Mouse (Mus musculus) embryonic facial prominence, embryonic 10.5 days (tissue): ENCODE measurements around the gene Cela3b. TPM values are rescaled to one million over a fixed set of nuclear protein-coding genes. Genes with fewer than 3 reads are reported as not detected.

Source experiments
- DNase-seq: peaks from one replicate; pipeline ENCODE4 v3.0.0-alpha.2; 2017; ENCODE audit warnings: low spot score
- H3K27ac ChIP-seq: fragments of 300-500 bp; sonication (generic); replicated peaks from 2 replicates; pipeline ENCODE4 v1.5.1; 2016; ENCODE audit warnings: mild to moderate bottlenecking
- H3K27me3 ChIP-seq: fragments of 300-500 bp; sonication (generic); replicated peaks from 2 replicates; pipeline ENCODE4 v1.6.1; 2016; ENCODE audit warnings: low read depth, mild to moderate bottlenecking; ENCODE audit not compliant: poor library complexity, severe bottlenecking
- H3K36me3 ChIP-seq: fragments of 300-500 bp; sonication (generic); replicated peaks from 2 replicates; pipeline ENCODE4 v1.6.1; 2016; ENCODE audit warnings: mild to moderate bottlenecking, moderate library complexity
- H3K4me1 ChIP-seq: fragments of 300-500 bp; sonication (generic); 2 replicates; pipeline ENCODE4 v1.6.1; 2016
- H3K4me3 ChIP-seq: fragments of 300-500 bp; sonication (generic); 2 replicates; pipeline ENCODE4 v1.5.1; 2016; ENCODE audit warnings: mild to moderate bottlenecking, moderate library complexity
- H3K9me3 ChIP-seq: fragments of 300-500 bp; sonication (generic); 2 replicates; pipeline ENCODE4 v1.6.1; 2016; ENCODE audit warnings: mild to moderate bottlenecking
- WGBS: fragments of 180-500 bp; shearing (Covaris S2); methylation state at CpG from one replicate; pipeline ENCODE4 v1.1.7; 2016; 5-methylcytosine and 5-hydroxymethylcytosine counted together
- polyA plus RNA-seq: library from polyadenylated mRNA; unstranded; fragments of >200 nt; fragmentation: Nextera tagmentation; extraction: Ambion mirVana; gene quantifications from 2 replicates; pipeline ENCODE4 v1.2.1, GENCODE M21; 2016

Cela3b gene
- polyA plus RNA-seq = not detected in 2 replicates

GRCm38 (mm10) chr4:137430502-137430901 is at the start of gene Cela3b:
Gene Cela3b, minus strand, starts transcription at chr4:137430540.
- Histone ChIP-seq H3K4me1 (no peaks in the 10 kb centered on the region), H3K4me3 (no peak within 1 kb of the TSS), H3K27me3 (no peaks in the 10 kb centered on the region), H3K36me3 (no peaks in the 10 kb centered on the region), H3K9me3 (no peaks in the 10 kb centered on the region), H3K27ac (no peak within 1 kb of the TSS)
- 90% methylated on average over 4 of the region's 4 CpGs for WGBS
- no peak for DNase-seq

- 6% methylated on average over 6 of the region's 6 CpGs for WGBS
- H3K9me3 ChIP-seq = no peaks in the 10 kb centered on the region
- H3K4me1 ChIP-seq = peaks cover 90% of the 10 kb centered on the region
- H3K27ac ChIP-seq = peak overlapping the region; percentile 82
- peak; percentile 81 for DNase-seq
- peak overlapping the region; percentile 42 for H3K4me3 ChIP-seq
- no peaks in the 10 kb centered on the region for H3K36me3 ChIP-seq
- no peaks in the 10 kb centered on the region for H3K27me3 ChIP-seq
These were observed 49.4 kb upstream of the Cela3b start for GRCm38 (mm10) chr4:137479757-137480156.

GRCm38 (mm10) chr4:137478306-137478705 is 48.0 kb upstream of the Cela3b start:
- H3K36me3 ChIP-seq = peaks cover 4% of the 10 kb centered on the region; the same call in 1 of the 2 replicates
- H3K4me3 ChIP-seq = no peak overlapping the region
- 69% methylated on average over 5 of the region's 5 CpGs for WGBS
- no peak for DNase-seq
- peaks cover 95% of the 10 kb centered on the region for H3K4me1 ChIP-seq
- no peaks in the 10 kb centered on the region for H3K9me3 ChIP-seq
- H3K27me3 ChIP-seq = no peaks in the 10 kb centered on the region
- H3K27ac ChIP-seq = peak overlapping the region; percentile 73

- Histone ChIP-seq H3K9me3 (no peaks in the 10 kb centered on the region), H3K36me3 (peaks cover 7% of the 10 kb centered on the region), H3K27me3 (no peaks in the 10 kb centered on the region), H3K27ac (peak overlapping the region; percentile 73), H3K4me1 (peaks cover 100% of the 10 kb centered on the region), H3K4me3 (no peak overlapping the region)
- WGBS = 56% methylated on average over 6 of the region's 6 CpGs
- no peak for DNase-seq
These were observed 47.3 kb upstream of the Cela3b start for GRCm38 (mm10) chr4:137477611-137478010.

GRCm38 (mm10) chr4:137476761-137477237 is 46.5 kb upstream of the Cela3b start:
- DNase-seq = peak; percentile 38
- no peaks in the 10 kb centered on the region for H3K27me3 ChIP-seq
- peak overlapping the region; percentile 39 for H3K4me3 ChIP-seq
- peaks cover 95% of the 10 kb centered on the region for H3K4me1 ChIP-seq
- no peaks in the 10 kb centered on the region for H3K9me3 ChIP-seq
- WGBS = 14% methylated on average over 17 of the region's 17 CpGs
- peaks cover 7% of the 10 kb centered on the region for H3K36me3 ChIP-seq
- H3K27ac ChIP-seq = peak overlapping the region; percentile 73

GRCm38 (mm10) chr4:137476065-137476760 is 45.9 kb upstream of the Cela3b start:
- peak overlapping the region; percentile 39 for H3K4me3 ChIP-seq
- peaks cover 95% of the 10 kb centered on the region for H3K4me1 ChIP-seq
- WGBS = 32% methylated on average over 10 of the region's 10 CpGs

GRCm38 (mm10) chr4:137475271-137476050 is 45.1 kb upstream of the Cela3b start:
- Histone ChIP-seq H3K4me3 (no peak overlapping the region), H3K27me3 (no peaks in the 10 kb centered on the region), H3K4me1 (peaks cover 95% of the 10 kb centered on the region), H3K36me3 (peaks cover 7% of the 10 kb centered on the region), H3K27ac (peak overlapping the region; percentile 27), H3K9me3 (no peaks in the 10 kb centered on the region)
- DNase-seq = no peak
- WGBS = 80% methylated on average over 13 of the region's 13 CpGs

More at GRCm38 (mm10) chr4:137476065-137476760, 45.9 kb upstream of the Cela3b start:
- H3K9me3 ChIP-seq = no peaks in the 10 kb centered on the region
- peaks cover 7% of the 10 kb centered on the region for H3K36me3 ChIP-seq
- no peaks in the 10 kb centered on the region for H3K27me3 ChIP-seq
- DNase-seq = no peak
- H3K27ac ChIP-seq = peak overlapping the region; percentile 73

GRCm38 (mm10) chr4:137474694-137475093 is 44.4 kb upstream of the Cela3b start:
- Histone ChIP-seq H3K9me3 (no peaks in the 10 kb centered on the region), H3K27ac (no peak overlapping the region), H3K27me3 (no peaks in the 10 kb centered on the region), H3K4me1 (peaks cover 95% of the 10 kb centered on the region), H3K4me3 (no peak overlapping the region), H3K36me3 (peaks cover 7% of the 10 kb centered on the region)
- 94% methylated on average over 7 of the region's 7 CpGs for WGBS
- DNase-seq = no peak

- no peaks in the 10 kb centered on the region for H3K9me3 ChIP-seq
- H3K4me1 ChIP-seq = peaks cover 95% of the 10 kb centered on the region
- H3K27me3 ChIP-seq = no peaks in the 10 kb centered on the region
- no peak for DNase-seq
- H3K36me3 ChIP-seq = peaks cover 7% of the 10 kb centered on the region
- no peak overlapping the region for H3K4me3 ChIP-seq
- H3K27ac ChIP-seq = peak overlapping the region; percentile 45
- 74% methylated on average over 18 of the region's 18 CpGs for WGBS
These were observed 43.5 kb upstream of the Cela3b start for GRCm38 (mm10) chr4:137473701-137474388.

GRCm38 (mm10) chr4:137473240-137473639 is 42.9 kb upstream of the Cela3b start:
- Histone ChIP-seq H3K36me3 (peaks cover 7% of the 10 kb centered on the region), H3K4me3 (no peak overlapping the region), H3K27me3 (no peaks in the 10 kb centered on the region), H3K4me1 (peaks cover 95% of the 10 kb centered on the region), H3K9me3 (no peaks in the 10 kb centered on the region), H3K27ac (peak overlapping the region; percentile 45)
- no peak for DNase-seq
- WGBS = 89% methylated on average over 8 of the region's 8 CpGs

GRCm38 (mm10) chr4:137471326-137471725 is 41.0 kb upstream of the Cela3b start:
- Histone ChIP-seq H3K4me3 (peak overlapping the region; percentile 86), H3K9me3 (no peaks in the 10 kb centered on the region), H3K36me3 (peaks cover 7% of the 10 kb centered on the region), H3K27me3 (no peaks in the 10 kb centered on the region), H3K4me1 (peaks cover 92% of the 10 kb centered on the region), H3K27ac (peak overlapping the region; percentile 95)
- no peak for DNase-seq
- 61% methylated on average over 8 of the region's 8 CpGs for WGBS

- DNase-seq = no peak
- Histone ChIP-seq H3K36me3 (peaks cover 7% of the 10 kb centered on the region), H3K27ac (peak overlapping the region; percentile 95), H3K4me1 (peaks cover 86% of the 10 kb centered on the region), H3K4me3 (peak overlapping the region; percentile 86), H3K9me3 (no peaks in the 10 kb centered on the region), H3K27me3 (no peaks in the 10 kb centered on the region)
- WGBS = 56% methylated on average over 9 of the region's 9 CpGs
These were observed 40.5 kb upstream of the Cela3b start for GRCm38 (mm10) chr4:137470701-137471317.
